Mouse (Mus musculus): ENCODE data around the gene Gabrr3. TPM values are rescaled to one million over a fixed set of nuclear protein-coding genes. Genes with fewer than 3 reads are reported as not detected.

The Gabrr3 gene
- not detected in 2 replicates for polyA plus RNA-seq (2015; fragmentation: Nextera tagmentation; extraction: Ambion mirVana)

DNA sequence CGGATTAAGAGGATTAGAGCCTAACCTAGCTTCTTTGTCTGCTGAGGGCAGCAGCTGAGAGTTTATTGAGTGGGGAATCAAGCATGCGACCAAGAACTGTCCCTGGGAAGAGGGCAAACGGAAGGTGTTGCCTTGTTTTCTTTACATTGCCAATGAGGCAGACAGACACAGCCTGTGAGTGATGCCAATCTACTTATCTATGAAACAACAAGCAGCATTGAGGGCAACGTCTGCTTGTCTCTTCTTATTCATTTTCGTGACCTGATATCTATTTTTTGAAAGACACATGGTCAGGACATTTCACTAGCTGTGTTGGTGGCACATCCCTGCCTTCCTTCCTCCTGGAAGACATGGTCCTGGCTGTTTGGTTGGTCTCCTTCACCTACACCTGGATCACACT lies at the start of gene Gabrr3:
TSS of gene Gabrr3 (plus strand) at position 301 of the 400 bp plus-strand sequence.
- no peak within 1 kb of the TSS for H3K4me2 ChIP-seq
- H3K4me1 ChIP-seq, result no peaks in the 10 kb centered on the region
- no peaks in the 10 kb centered on the region for H3K9me3 ChIP-seq
- no peak within 1 kb of the TSS for H3K9ac ChIP-seq
- ATAC-seq (ENCODE audit: insufficient number of reproducible peaks, low FRiP score, low TSS enrichment, low read depth), result no peak
- H3K4me3 ChIP-seq, result no peak within 1 kb of the TSS
- no peaks in the 10 kb centered on the region for H3K27me3 ChIP-seq
- H3K36me3 ChIP-seq, result no peaks in the 10 kb centered on the region
- WGBS, result 75% methylated on average over 5 of the region's 5 CpGs
- H3K27ac ChIP-seq, result no peak within 1 kb of the TSS

DNA sequence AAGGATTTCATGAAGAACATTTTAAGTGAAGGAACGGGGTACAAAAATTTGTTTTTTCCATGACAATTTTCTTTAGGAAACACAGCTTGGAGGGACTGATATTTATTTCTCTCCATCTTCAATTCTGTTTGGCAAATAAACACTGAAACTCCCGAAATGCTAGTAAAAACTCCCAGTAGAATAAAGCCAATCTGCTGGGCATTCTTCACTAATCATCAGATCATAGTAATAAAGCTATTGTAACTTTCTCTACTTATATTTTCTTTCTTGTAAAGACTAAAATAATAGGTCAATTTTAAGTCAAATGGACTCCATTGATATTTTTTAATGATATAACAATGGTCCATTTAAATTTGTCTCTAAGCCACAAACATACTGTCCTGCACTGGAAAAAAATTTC lies 43.2 kb upstream of the Gabrr3 start, which contains the start of gene Olfr209:
TSS of gene Olfr209 (minus strand) at position 101 of the 400 bp plus-strand sequence.
- no peaks in the 10 kb centered on the region for H3K4me1 ChIP-seq
- H3K36me3 ChIP-seq, result no peaks in the 10 kb centered on the region
- H3K9ac ChIP-seq, result no peak within 1 kb of the TSS
- WGBS, result 81% methylated on average over 2 of the region's 2 CpGs
- H3K27me3 ChIP-seq, result no peaks in the 10 kb centered on the region
- no peak within 1 kb of the TSS for H3K27ac ChIP-seq
- no peak within 1 kb of the TSS for H3K4me3 ChIP-seq
- no peak for ATAC-seq (ENCODE audit: insufficient number of reproducible peaks, low FRiP score, low TSS enrichment, low read depth)
- no peaks in the 10 kb centered on the region for H3K9me3 ChIP-seq
- no peak within 1 kb of the TSS for H3K4me2 ChIP-seq

DNA sequence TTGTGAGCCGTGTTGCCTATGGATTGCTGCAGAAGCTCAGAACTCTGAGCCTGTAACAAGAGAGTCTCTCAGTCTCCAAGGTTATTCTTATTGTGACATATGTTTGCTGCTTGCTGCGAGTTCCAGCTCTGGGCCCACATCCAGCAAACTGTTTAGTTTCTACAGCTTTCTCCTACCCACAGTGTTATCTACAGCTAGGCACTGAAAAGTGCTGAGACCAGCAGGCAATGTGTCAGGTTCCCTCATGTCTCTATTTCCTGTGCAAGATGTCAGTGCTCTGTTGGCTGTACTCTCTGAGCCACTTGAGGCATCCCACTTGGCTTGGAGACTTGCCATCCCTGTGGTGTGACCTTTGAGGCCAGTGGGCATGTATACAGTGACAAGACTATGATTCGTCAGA lies 13.8 kb upstream of the Gabrr3 start:
- Histone ChIP-seq H3K9me3 (no peaks in the 10 kb centered on the region), H3K27ac (no peak overlapping the region), H3K4me3 (no peak overlapping the region), H3K9ac (no peak overlapping the region), H3K36me3 (no peaks in the 10 kb centered on the region), H3K27me3 (no peaks in the 10 kb centered on the region), H3K4me1 (no peaks in the 10 kb centered on the region), H3K4me2 (no peak overlapping the region)
- no peak for ATAC-seq (ENCODE audit: insufficient number of reproducible peaks, low FRiP score, low TSS enrichment, low read depth)
- 74% methylated on average over 3 of the region's 3 CpGs for WGBS

DNA sequence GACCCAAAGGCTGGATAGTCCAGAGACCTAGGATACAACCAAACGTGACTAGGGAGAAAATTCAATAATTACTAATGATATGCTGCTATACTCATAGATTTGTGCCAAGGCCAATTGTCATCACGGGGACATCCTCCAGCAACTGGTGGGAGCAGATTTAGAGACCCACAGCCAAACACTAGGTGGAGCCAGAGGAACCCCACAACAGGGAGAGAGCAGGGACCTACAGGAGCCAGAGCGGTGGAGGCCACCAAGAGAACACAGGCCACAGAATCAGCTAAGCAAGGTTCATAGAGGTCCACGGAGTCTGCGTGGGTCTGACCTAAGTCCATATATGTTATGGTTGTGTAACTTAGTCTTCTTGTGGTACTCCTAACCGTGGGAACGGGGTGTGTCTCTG lies 6.0 kb upstream of the Gabrr3 start:
- Histone ChIP-seq H3K9ac (no peak overlapping the region), H3K4me3 (no peak overlapping the region), H3K4me1 (no peaks in the 10 kb centered on the region), H3K27ac (no peak overlapping the region), H3K4me2 (no peak overlapping the region), H3K9me3 (no peaks in the 10 kb centered on the region), H3K27me3 (no peaks in the 10 kb centered on the region), H3K36me3 (no peaks in the 10 kb centered on the region)
- 76% methylated on average over 7 of the region's 7 CpGs for WGBS
- ATAC-seq (ENCODE audit: insufficient number of reproducible peaks, low FRiP score, low TSS enrichment, low read depth), result no peak

DNA sequence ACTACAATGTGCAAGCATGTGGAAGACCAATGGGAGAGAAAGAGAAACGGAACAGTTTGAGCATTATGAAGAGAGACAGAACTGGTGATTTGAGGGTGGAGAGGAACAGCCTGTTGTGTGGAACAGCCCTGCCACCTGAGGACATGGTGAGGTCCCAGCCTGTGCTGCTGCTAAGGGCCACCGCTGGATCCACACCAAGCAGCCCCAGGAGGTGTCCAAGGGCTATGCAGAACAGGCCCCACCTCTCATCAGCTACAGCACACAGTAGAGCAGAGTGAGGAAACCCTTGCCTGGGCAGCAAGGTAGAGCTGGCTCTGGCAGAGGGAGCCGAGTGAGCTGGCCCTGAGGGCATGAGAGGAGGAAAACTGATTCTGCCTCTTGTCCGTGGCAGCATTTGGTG lies 5.1 kb upstream of the Gabrr3 start:
- Histone ChIP-seq H3K4me3 (no peak overlapping the region), H3K36me3 (no peaks in the 10 kb centered on the region), H3K4me2 (no peak overlapping the region), H3K4me1 (no peaks in the 10 kb centered on the region), H3K9me3 (no peaks in the 10 kb centered on the region), H3K27ac (no peak overlapping the region), H3K9ac (no peak overlapping the region), H3K27me3 (no peaks in the 10 kb centered on the region)
- no peak for ATAC-seq (ENCODE audit: insufficient number of reproducible peaks, low FRiP score, low TSS enrichment, low read depth)
- WGBS, result 63% methylated on average over 4 of the region's 4 CpGs

DNA sequence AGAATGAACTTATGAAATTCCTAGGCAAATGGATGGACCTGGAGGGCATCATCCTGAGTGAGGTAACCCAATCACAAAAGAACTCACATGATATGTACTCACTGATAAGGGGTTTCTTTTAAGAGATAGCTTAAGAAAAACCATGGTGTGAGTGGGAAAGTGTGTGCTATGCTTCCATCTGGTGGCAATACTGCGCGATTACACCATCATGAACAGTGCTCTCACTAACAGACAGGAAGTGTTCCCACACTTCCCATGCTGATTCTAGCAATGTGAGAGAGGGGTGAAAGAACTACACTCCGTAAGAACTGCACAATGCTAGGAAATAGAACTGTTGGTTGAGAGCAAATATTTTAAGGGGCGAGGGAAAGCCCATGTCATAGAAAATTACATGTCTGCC lies 3.4 kb upstream of the Gabrr3 start:
- Histone ChIP-seq H3K27me3 (no peaks in the 10 kb centered on the region), H3K36me3 (no peaks in the 10 kb centered on the region), H3K9ac (no peak overlapping the region), H3K4me2 (no peak overlapping the region), H3K4me1 (no peaks in the 10 kb centered on the region), H3K4me3 (no peak overlapping the region), H3K27ac (no peak overlapping the region), H3K9me3 (no peaks in the 10 kb centered on the region)
- 13% methylated on average over 4 of the region's 4 CpGs for WGBS
- ATAC-seq (ENCODE audit: insufficient number of reproducible peaks, low FRiP score, low TSS enrichment, low read depth), result no peak

DNA sequence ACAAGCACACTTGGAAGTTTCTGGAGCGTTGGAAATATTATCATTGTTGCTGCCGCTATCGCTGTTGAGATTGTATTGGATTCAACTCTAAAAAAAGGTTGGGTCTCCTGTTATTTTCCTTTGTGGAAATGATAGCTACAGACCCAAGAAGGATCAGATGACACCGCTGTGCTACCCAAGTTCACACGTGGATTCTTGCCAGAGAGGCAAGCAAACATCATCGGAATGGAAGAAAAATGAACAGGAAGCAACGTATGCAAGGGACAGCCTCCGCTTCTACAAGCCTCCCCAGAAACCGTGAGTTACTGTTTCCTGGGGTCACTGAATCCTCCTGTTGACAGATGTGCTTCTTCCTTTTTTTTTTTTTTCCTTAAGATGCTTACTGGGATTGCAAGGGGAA lies 2.3 kb upstream of the Gabrr3 start:
- Histone ChIP-seq H3K36me3 (no peaks in the 10 kb centered on the region), H3K4me3 (no peak overlapping the region), H3K9ac (no peak overlapping the region), H3K4me2 (no peak overlapping the region), H3K27me3 (no peaks in the 10 kb centered on the region), H3K4me1 (no peaks in the 10 kb centered on the region), H3K9me3 (no peaks in the 10 kb centered on the region), H3K27ac (no peak overlapping the region)
- no peak for ATAC-seq (ENCODE audit: insufficient number of reproducible peaks, low FRiP score, low TSS enrichment, low read depth)
- WGBS, result 75% methylated on average over 9 of the region's 9 CpGs

DNA sequence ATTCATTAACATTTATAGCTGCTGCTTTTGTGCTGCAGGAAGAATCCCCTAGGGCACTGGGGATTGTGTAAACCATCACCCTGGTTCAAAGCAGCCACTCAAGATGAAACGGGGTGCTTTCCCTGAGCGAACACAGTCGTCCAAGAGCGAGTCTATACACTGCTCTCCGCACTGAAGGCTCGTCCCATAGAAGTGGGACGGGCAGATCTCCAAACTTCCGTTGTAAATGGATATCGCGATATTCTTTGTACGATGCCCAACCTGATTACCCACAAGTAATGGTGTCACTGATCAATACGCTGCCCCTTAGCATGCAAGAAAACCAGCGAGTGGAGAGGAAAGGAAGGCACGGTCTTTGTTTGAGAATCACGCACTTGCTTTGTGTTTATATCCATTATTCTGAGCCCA lies 2.2 kb downstream of the Gabrr3 start:
- no peak for ATAC-seq (ENCODE audit: insufficient number of reproducible peaks, low FRiP score, low TSS enrichment, low read depth)
- Histone ChIP-seq H3K9ac (no peak overlapping the region), H3K4me3 (no peak overlapping the region), H3K27ac (no peak overlapping the region), H3K4me1 (no peaks in the 10 kb centered on the region), H3K4me2 (no peak overlapping the region), H3K27me3 (no peaks in the 10 kb centered on the region), H3K9me3 (no peaks in the 10 kb centered on the region), H3K36me3 (no peaks in the 10 kb centered on the region)
- WGBS, result 44% methylated on average over 15 of the region's 15 CpGs

DNA sequence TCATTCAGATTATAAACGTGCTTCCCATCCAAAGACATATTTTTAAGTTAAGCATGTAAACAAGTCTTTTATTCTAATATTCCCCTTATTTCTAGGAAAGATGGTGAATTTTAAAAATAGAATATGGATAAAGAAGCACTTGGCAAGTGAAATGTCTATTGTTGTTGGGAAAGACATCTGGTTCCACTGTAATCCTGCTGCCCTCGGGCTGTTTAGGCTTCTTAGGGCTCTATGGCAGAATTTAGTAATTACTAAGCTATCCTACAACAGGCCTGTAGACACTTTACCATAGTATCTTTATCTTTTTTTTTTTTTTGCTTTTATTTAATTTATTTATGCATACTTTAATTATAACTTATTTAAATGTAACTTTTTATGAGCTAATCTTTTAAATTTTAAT lies 2.7 kb downstream of the Gabrr3 start:
- Histone ChIP-seq H3K4me3 (no peak overlapping the region), H3K4me1 (no peaks in the 10 kb centered on the region), H3K9ac (no peak overlapping the region), H3K36me3 (no peaks in the 10 kb centered on the region), H3K9me3 (no peaks in the 10 kb centered on the region), H3K27ac (no peak overlapping the region), H3K27me3 (no peaks in the 10 kb centered on the region), H3K4me2 (no peak overlapping the region)
- no peak for ATAC-seq (ENCODE audit: insufficient number of reproducible peaks, low FRiP score, low TSS enrichment, low read depth)
- 47% methylated on average over 2 of the region's 2 CpGs for WGBS

DNA sequence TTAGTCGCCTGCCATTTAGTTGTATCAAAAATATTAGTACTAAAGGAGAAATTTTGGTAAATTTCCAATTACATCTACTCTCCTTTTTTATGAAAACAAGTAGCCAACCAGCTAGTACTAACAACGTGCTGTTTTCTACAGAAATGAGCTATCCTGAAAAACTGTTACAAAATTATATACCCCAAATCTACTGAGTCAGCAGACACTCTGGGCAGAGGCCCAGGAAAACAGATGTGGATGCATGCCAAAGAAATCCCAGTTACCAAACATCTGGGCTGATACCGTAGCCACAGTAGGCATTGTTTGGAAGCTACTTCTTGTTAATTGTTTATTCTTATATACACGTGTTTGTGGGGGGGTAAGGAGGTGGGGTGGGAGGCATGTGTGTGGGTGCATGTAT lies 6.3 kb downstream of the Gabrr3 start:
- H3K9ac ChIP-seq, result no peak overlapping the region
- no peaks in the 10 kb centered on the region for H3K4me1 ChIP-seq
- no peak for ATAC-seq (ENCODE audit: insufficient number of reproducible peaks, low FRiP score, low TSS enrichment, low read depth)
- no peaks in the 10 kb centered on the region for H3K9me3 ChIP-seq
- H3K36me3 ChIP-seq, result no peaks in the 10 kb centered on the region
- H3K27me3 ChIP-seq, result no peaks in the 10 kb centered on the region
- no peak overlapping the region for H3K27ac ChIP-seq
- no peak overlapping the region for H3K4me3 ChIP-seq
- 43% methylated on average over 4 of the region's 4 CpGs for WGBS
- no peak overlapping the region for H3K4me2 ChIP-seq

DNA sequence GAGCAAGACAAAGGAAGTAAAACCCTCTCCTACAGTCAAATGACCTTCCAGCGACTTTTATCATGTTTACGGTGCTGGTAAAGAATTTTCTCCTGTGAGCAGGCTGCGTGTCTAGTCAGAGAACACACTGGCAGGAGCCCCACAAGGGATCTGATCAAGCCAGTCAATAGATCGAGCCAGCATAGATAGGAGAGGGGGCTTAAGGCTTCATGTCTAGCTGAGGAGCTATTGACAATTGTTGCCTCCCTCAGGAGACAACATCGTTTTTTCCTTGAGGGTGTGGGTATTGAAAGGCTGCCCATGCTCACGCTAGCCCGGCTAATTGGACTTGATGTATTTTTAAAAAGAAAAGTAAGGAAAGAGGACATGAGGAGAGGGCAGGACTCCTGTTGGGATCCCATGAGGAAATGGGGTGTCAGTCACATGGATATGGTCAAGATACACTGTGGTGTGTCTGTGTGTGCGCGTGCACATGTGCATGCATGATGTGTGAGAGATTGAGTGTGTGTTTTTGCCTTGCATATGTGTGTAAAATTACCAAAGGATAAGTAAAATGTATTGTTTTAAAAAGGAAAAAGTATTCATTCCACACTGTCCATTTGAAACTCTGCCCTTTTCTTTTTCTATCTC lies 13.2 kb downstream of the Gabrr3 start:
- WGBS, result 60% methylated on average over 9 of the region's 9 CpGs
- no peak overlapping the region for H3K4me2 ChIP-seq
- H3K9ac ChIP-seq, result no peak overlapping the region
- no peak overlapping the region for H3K4me3 ChIP-seq
- no peak for ATAC-seq (ENCODE audit: insufficient number of reproducible peaks, low FRiP score, low TSS enrichment, low read depth)
- H3K27me3 ChIP-seq, result no peaks in the 10 kb centered on the region; the same call in 1 of the 2 replicates
- H3K36me3 ChIP-seq, result no peaks in the 10 kb centered on the region
- H3K27ac ChIP-seq, result no peak overlapping the region
- no peaks in the 10 kb centered on the region for H3K4me1 ChIP-seq
- H3K9me3 ChIP-seq, result no peaks in the 10 kb centered on the region

DNA sequence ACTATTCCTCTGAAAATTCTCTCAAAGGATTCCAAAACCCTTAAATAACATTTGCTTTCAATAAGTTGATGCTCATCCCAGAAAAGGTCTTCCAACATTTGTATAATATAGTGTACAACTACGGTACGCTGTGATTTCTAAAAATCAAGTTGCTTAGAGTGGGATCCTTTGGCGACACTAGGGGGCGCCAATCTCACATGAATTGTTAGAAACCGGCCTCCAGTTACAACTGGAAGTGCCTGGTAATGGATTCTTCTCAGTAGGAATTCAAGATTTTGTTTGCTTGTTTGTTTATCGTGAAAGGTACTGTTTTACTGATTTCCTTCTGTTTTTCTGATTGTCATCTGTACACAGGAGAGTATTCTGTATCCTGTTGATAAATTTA lies 13.7 kb downstream of the Gabrr3 start:
- Histone ChIP-seq H3K9me3 (no peaks in the 10 kb centered on the region), H3K9ac (no peak overlapping the region), H3K27me3 (no peaks in the 10 kb centered on the region; the same call in 1 of the 2 replicates), H3K4me2 (no peak overlapping the region), H3K4me1 (no peaks in the 10 kb centered on the region), H3K4me3 (no peak overlapping the region), H3K27ac (no peak overlapping the region), H3K36me3 (no peaks in the 10 kb centered on the region)
- no peak for ATAC-seq (ENCODE audit: insufficient number of reproducible peaks, low FRiP score, low TSS enrichment, low read depth)
- WGBS, result 9% methylated on average over 6 of the region's 6 CpGs
